Mouse (Mus musculus) left cerebral cortex, postnatal 10 days (tissue): Measurements from ENCODE around the gene Rhebl1. TPM values are rescaled to one million over a fixed set of nuclear protein-coding genes. Genes with fewer than 3 reads are reported as not detected.

Source experiments
- DNase-seq, 2 experiments: peaks; one replicate each; pipeline ENCODE4 v3.0.0; 2021 to 2022; ENCODE audit warnings: low spot score in 2 of 2, mixed read lengths in 1 of 2; ENCODE audit errors: extremely low spot score in 1 of 2
- intact Hi-C: fragments of 180-260 bp; cut with DNase I; formaldehyde crosslinking; loops from one replicate; pipeline ENCODE4 v1.15.1; 2025
- total RNA-seq, 2 experiments: library from RNA; stranded (reverse); gene quantifications; 2 replicates each; pipeline ENCODE4 v1.2.3; 2021

The Rhebl1 gene
- total RNA-seq, 2 experiments from 2014 or later = 11.2 to 14.1 TPM

GRCm38 (mm10) chr15:98886667-98887387 is 7.5 kb downstream of the Rhebl1 start:
- intact Hi-C loops = no loop called here

GRCm38 (mm10) chr15:98884106-98884505 is 10.2 kb downstream of the Rhebl1 start:
- intact Hi-C loops = no loop called here
- no peak for DNase-seq

More at GRCm38 (mm10) chr15:98886667-98887387, 7.5 kb downstream of the Rhebl1 start:
- DNase-seq = no peak

GRCm38 (mm10) chr15:98883661-98884060 is 10.7 kb downstream of the Rhebl1 start:
- no peak for DNase-seq
- intact Hi-C loops = no loop called here

GRCm38 (mm10) chr15:98881656-98882008 is 12.7 kb downstream of the Rhebl1 start:
- no peak for DNase-seq
- intact Hi-C loops = no loop called here

GRCm38 (mm10) chr15:98880978-98881655 is 13.2 kb downstream of the Rhebl1 start:
- intact Hi-C loops = no loop called here
- DNase-seq = peak; percentile 89 to 94

- DNase-seq = peak; percentile 56 to 76
- intact Hi-C loops = loop anchor here (5.0 kb wide), 1 partner anchor 50 kb away; no protein-coding TSS in a partner anchor
Observed at GRCm38 (mm10) chr15:98877331-98877730, 17.0 kb downstream of the Rhebl1 start.

- DNase-seq = peak; percentile 93 to 96
- intact Hi-C loops = no loop called here
Observed at GRCm38 (mm10) chr15:98871916-98872888, 22.1 kb downstream of the Rhebl1 start.

GRCm38 (mm10) chr15:98871070-98871915 is 23.0 kb downstream of the Rhebl1 start, which contains the start of gene Kmt2d:
TSS of gene Kmt2d (minus strand) at chr15:98871204.
- intact Hi-C loops = no loop called here
- peak in 1 of 2 experiments; percentile 67 for DNase-seq

- intact Hi-C loops = no loop called here
- DNase-seq = no peak
Observed at GRCm38 (mm10) chr15:98870179-98871069, 23.9 kb downstream of the Rhebl1 start.

- no peak for DNase-seq
- intact Hi-C loops = loop anchor here (5.0 kb wide), 1 partner anchor 37 kb away; the partner anchor contains the start of gene Prkag1
Observed at GRCm38 (mm10) chr15:98869342-98870178, 24.8 kb downstream of the Rhebl1 start.

- intact Hi-C loops = loop anchor here (5.0 kb wide), 1 partner anchor 36 kb away; the partner anchor contains the start of gene Prkag1
Observed at GRCm38 (mm10) chr15:98868346-98869063, 25.8 kb downstream of the Rhebl1 start.

GRCm38 (mm10) chr15:98867321-98867720 is 27.0 kb downstream of the Rhebl1 start:
- intact Hi-C loops = loop anchor here (5.0 kb wide), 1 partner anchor 35 kb away; the partner anchor contains the start of gene Prkag1
- DNase-seq = peak; percentile 56 to 69

More at GRCm38 (mm10) chr15:98868346-98869063, 25.8 kb downstream of the Rhebl1 start:
- DNase-seq = no peak

GRCm38 (mm10) chr15:98866501-98866900 is 27.8 kb downstream of the Rhebl1 start:
- intact Hi-C loops = loop anchor here (5.0 kb wide), 1 partner anchor 34 kb away; the partner anchor contains the start of gene Prkag1
- no peak for DNase-seq

GRCm38 (mm10) chr15:98865771-98866170 is 28.6 kb downstream of the Rhebl1 start:
- no peak for DNase-seq
- intact Hi-C loops = loop anchor here (2.0 to 5.0 kb wide), 2 partner anchors 25 to 33 kb away; partner anchors contain the start of gene Prkag1

GRCm38 (mm10) chr15:98864951-98865350 is 29.4 kb downstream of the Rhebl1 start:
- DNase-seq = no peak
- intact Hi-C loops = loop anchor here (2.0 to 5.0 kb wide), 2 partner anchors 24 to 33 kb away; partner anchors contain the start of gene Prkag1
